Mouse (Mus musculus) cerebellum, adult 2 months (tissue): Measurements from ENCODE around the gene Cenpl. TPM values are rescaled to one million over a fixed set of nuclear protein-coding genes. Genes with fewer than 3 reads are reported as not detected.

ENCODE experiments used
- DNase-seq, 2 experiments: peaks; one replicate each; pipeline ENCODE4 v3.0.0; 2021
- H3K27ac ChIP-seq: fragments of 200-500 bp; 2 replicates; pipeline ENCODE4 v1.5.1; 2012; ENCODE audit warnings: low read length, control low read depth, inconsistent platforms; ENCODE audit not compliant: insufficient read depth
- H3K27me3 ChIP-seq: fragments of 200-500 bp; 2 replicates; pipeline ENCODE4 v1.6.1; 2012; ENCODE audit warnings: inconsistent platforms, mild to moderate bottlenecking, low read length, moderate library complexity; ENCODE audit not compliant: control insufficient read depth, insufficient read depth
- H3K4me1 ChIP-seq: fragments of 200-500 bp; 2 replicates; pipeline ENCODE4 v1.6.1; 2011; ENCODE audit warnings: low read length; ENCODE audit not compliant: control insufficient read depth, insufficient read depth
- H3K4me3 ChIP-seq: fragments of 200-500 bp; replicated peaks from 2 replicates; pipeline ENCODE3; 2011; ENCODE audit warnings: mild to moderate bottlenecking, low read depth, low read length, control low read depth; ENCODE audit not compliant: insufficient read depth
- CTCF ChIP-seq: fragments of 200-500 bp; IDR thresholded peaks from 2 replicates; pipeline ENCODE4 v1.5.1; 2011; ENCODE audit warnings: low read depth, mild to moderate bottlenecking, control low read depth, low read length, moderate library complexity, borderline replicate concordance; ENCODE audit not compliant: insufficient read depth
- POLR2A ChIP-seq: fragments of 200-500 bp; IDR thresholded peaks from 2 replicates; pipeline ENCODE4 v1.6.1; 2011; ENCODE audit warnings: low read length, control low read depth, borderline replicate concordance; ENCODE audit not compliant: insufficient read depth
- WGBS: fragments of 180-500 bp; shearing (Covaris S2); methylation state at CpG from one replicate; pipeline ENCODE4 v1.1.7; 2018; 5-methylcytosine and 5-hydroxymethylcytosine counted together
- polyA plus RNA-seq: library from polyadenylated mRNA; depleted of rRNA; stranded (reverse); fragments of >200 nt; gene quantifications from 2 replicates; pipeline ENCODE4 v1.2.3, GENCODE M21; 2012; rRNA removed

Cenpl gene
- polyA plus RNA-seq, 1 experiment = 1.9 TPM

- DNase-seq = no peak
- H3K27me3 ChIP-seq = no peaks in the 10 kb centered on the region
- 89% methylated on average over 1 of the region's 1 CpGs for WGBS
- H3K4me3 ChIP-seq = no peak overlapping the region
- no peak overlapping the region for H3K27ac ChIP-seq
- peaks cover 3% of the 10 kb centered on the region; the same call in 1 of the 2 replicates for H3K4me1 ChIP-seq
- TF ChIP-seq CTCF (no peak), POLR2A (no peak)
These were observed 55.9 kb downstream of the Cenpl start for GRCm38 (mm10) chr1:161126461-161126860.

GRCm38 (mm10) chr1:161130726-161131664 lies 60.5 kb downstream of the Cenpl start, which contains the start of gene Klhl20:
Klhl20 (minus strand) TSS chr1:161131511.
- DNase-seq = peak; percentile 91 to 97
- TF ChIP-seq CTCF (no peak), POLR2A (peak; percentile 95)
- WGBS = 1% methylated on average over 41 of the region's 41 CpGs
- peak within 1 kb of the TSS; percentile 82 for H3K4me3 ChIP-seq
- peak within 1 kb of the TSS; percentile 63 for H3K27ac ChIP-seq
- peaks cover 3% of the 10 kb centered on the region; the same call in 1 of the 2 replicates for H3K4me1 ChIP-seq
- no peaks in the 10 kb centered on the region for H3K27me3 ChIP-seq

Other genes with a start within 250 kb of the Cenpl start
- 12.0 TPM in 2 replicates for gene Rc3h1, start 164.3 kb upstream of the Cenpl start, polyA plus RNA-seq
- 0.18 and 0.30 TPM in 2 replicates for gene Serpinc1, start 92.1 kb upstream of the Cenpl start, polyA plus RNA-seq
- 5.0 and 5.5 TPM in 2 replicates for gene Zbtb37, start 35.9 kb upstream of the Cenpl start, polyA plus RNA-seq
- gene Dars2, start 55 bp upstream of the Cenpl start, polyA plus RNA-seq = 20.2 and 21.2 TPM in 2 replicates
- gene Klhl20, start 60.8 kb downstream of the Cenpl start, polyA plus RNA-seq = 19.5 and 20.3 TPM in 2 replicates
- 10.9 and 14.3 TPM in 2 replicates for gene Ankrd45, start 72.0 kb downstream of the Cenpl start, polyA plus RNA-seq
- not detected in 2 replicates for gene Tex50, start 88.6 kb downstream of the Cenpl start, polyA plus RNA-seq
- gene Prdx6, start 180.5 kb downstream of the Cenpl start, polyA plus RNA-seq = 301 and 339 TPM in 2 replicates